Mouse (Mus musculus) liver, embryonic 14.5 days (tissue): ENCODE results near the gene E330034G19Rik.

Experiments
- CTCF ChIP-seq: IDR thresholded peaks from 2 replicates; pipeline ENCODE4 v1.5.1; 2016; ENCODE audit warnings: antibody characterized with exemption, low read depth, control low read depth
- EP300 ChIP-seq: IDR thresholded peaks from 2 replicates; pipeline ENCODE4 v1.6.1; 2016; ENCODE audit warnings: antibody characterized with exemption, low read depth

DNA sequence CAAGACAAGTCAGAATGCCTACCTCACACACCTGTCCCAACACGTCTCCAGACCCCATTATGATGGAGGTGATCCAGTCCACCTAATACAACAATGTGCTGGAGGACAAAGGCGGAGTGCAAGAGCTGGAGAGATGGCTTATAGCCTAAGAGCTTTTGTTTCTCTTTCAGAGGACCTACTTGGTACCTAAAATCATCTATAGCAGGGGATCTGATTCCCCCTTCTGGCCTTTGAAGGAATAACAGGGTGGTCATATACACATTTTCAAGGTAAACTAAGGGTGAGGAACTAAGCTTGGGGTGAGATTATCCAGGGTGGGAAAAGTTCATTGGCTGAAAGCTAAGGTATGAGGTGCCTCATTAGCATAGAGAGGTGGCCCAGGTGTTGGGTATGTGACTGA, 19.4 kb upstream of the E330034G19Rik start:
- TF ChIP-seq CTCF (peak; percentile 42; the same call in 1 of the 2 replicates), EP300 (no peak)
